8 mouse cellular contexts compared by ENCODE assay signal in genomic region chr17:35725286-35726232, GRCm38 (mm10). TPM values are rescaled to one million over a fixed set of nuclear protein-coding genes. Genes with fewer than 3 reads are reported as not detected.
A peak's percentile ranks its signal among the peaks of the same experiment; 100 is the strongest.
DNase-seq lines count a peak whose midpoint lies in the region; ATAC-seq lines count a peak whose summit lies in the region.

No protein-coding gene starts in this region.

- DNase-seq in ZHBTc4 (ENCODE audit: low read depth, low spot score), result peak; percentile 89
- DNase-seq in embryo, embryonic 10 days (ENCODE audit: low spot score), result peak; percentile 94
- peak; percentile 96 for DNase-seq in gastrocnemius, postnatal 10 days
- DNase-seq in left cerebral cortex, adult 9 months (ENCODE audit: low spot score in 2 of 2), result peak; percentile 72 to 93
- DNase-seq in mesoderm, embryonic 11.5 days (ENCODE audit: low read depth, low spot score), result peak; percentile 87
- peak; percentile 85 for DNase-seq in right cerebral cortex, postnatal 25 days
- DNase-seq in urinary bladder, postnatal 4 days (ENCODE audit: low spot score in 2 of 2), result peak; percentile 89 to 94

- peak; percentile 67 for ATAC-seq in inflammation-experienced regulatory T-cells, adult 6 months

RNA-seq across cellular contexts. Expression of gene Ddr1, which starts 21.1 kb away (rescaled TPM):
- 10 to 100 TPM; 35.2 to 42.8 TPM for total RNA-seq in gastrocnemius, postnatal 10 days (2021)
- 1 to 10 TPM in 1 of 3 experiments, under 1 TPM in 2; 0.65 to 1.1 (median 0.73) TPM for polyA plus RNA-seq in inflammation-experienced regulatory T-cells, adult 6 months (2017; shearing (Covaris generic))

RNA-seq across cellular contexts. Expression of gene Gtf2h4, which starts 52.0 kb away (rescaled TPM):
- 10 to 100 TPM; 18.2 to 20.5 TPM for total RNA-seq in gastrocnemius, postnatal 10 days (2021)
- 10 to 100 TPM; 16.7 to 24.7 (median 17.9) TPM for polyA plus RNA-seq in inflammation-experienced regulatory T-cells, adult 6 months (2017; shearing (Covaris generic))

RNA-seq across cellular contexts. Expression of gene Vars2, which starts 58.2 kb away (rescaled TPM):
- 10 to 100 TPM; 17.0 to 24.0 TPM for total RNA-seq in gastrocnemius, postnatal 10 days (2021)
- polyA plus RNA-seq in inflammation-experienced regulatory T-cells, adult 6 months (2017; shearing (Covaris generic)), result 10 to 100 TPM; 10.4 to 13.2 (median 12.7) TPM

Comparison
In these comparisons a context has a peak if more than half of its experiments do, and no peak if none do; other contexts are left out.
1. Peak in every context shown above with its lines: DNase-seq and ATAC-seq.